Mouse (Mus musculus): ENCODE data around the gene Tomm20l.
"Not testable (repeated sequence)": the region's sequence is repeated elsewhere in the genome, so short reads cannot be mapped to it uniquely, and the experiment has no call there.

The Tomm20l gene

GRCm38 (mm10) chr12:71111331-71111730 is at the start of gene Tomm20l:
Gene Tomm20l, plus strand, starts transcription at chr12:71111428.
- ATAC-seq (ENCODE audit: insufficient number of reproducible peaks, low FRiP score, low TSS enrichment): peak; percentile 10; the same call in 1 of the 2 replicates

DNA sequence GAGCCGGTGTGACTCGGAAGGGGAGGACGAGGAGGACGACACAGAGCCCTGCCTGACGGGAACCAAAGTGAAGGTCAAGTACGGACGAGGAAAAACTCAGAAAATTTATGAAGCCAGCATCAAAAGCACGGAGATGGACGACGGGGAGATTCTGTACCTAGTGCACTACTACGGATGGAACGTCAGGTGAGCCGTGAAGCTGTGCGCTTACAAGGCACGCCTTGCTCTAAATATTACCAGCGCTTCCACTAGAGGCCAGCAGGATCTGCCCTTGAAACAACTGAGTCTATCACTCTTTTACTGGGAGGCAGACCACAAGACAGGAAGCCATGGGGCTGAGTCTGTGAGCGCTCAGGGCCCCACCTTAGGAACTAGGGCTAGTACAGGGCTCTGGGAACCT is 41.4 kb upstream of the Tomm20l start:
- ATAC-seq (ENCODE audit: insufficient number of reproducible peaks, low FRiP score, low TSS enrichment): no peak

GRCm38 (mm10) chr12:71072048-71072447 is 39.2 kb upstream of the Tomm20l start:
- ATAC-seq (ENCODE audit: insufficient number of reproducible peaks, low FRiP score, low TSS enrichment): no peak

GRCm38 (mm10) chr12:71073113-71073730 is 38.0 kb upstream of the Tomm20l start:
- peak; percentile 66 for ATAC-seq (ENCODE audit: insufficient number of reproducible peaks, low FRiP score, low TSS enrichment)

DNA sequence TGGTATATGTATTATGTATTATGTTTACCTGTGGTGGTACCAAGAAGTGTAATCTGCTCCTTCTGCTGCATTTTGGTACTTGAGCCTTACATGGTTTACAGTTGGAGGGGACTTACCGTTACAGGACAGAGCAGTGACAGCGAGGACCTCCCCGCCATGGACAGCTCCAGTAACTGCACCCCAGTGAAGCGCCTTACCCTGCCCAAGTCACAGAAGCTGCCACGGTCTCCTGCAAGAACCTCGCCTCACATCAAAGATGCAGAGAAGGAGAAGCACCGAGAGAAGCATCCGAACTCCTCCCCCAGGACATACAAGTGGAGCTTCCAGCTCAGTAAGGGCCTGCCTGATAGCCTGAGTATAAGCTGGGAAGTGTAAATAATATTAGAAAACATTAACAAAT is 24.9 kb upstream of the Tomm20l start:
- ATAC-seq (ENCODE audit: insufficient number of reproducible peaks, low FRiP score, low TSS enrichment): no peak

DNA sequence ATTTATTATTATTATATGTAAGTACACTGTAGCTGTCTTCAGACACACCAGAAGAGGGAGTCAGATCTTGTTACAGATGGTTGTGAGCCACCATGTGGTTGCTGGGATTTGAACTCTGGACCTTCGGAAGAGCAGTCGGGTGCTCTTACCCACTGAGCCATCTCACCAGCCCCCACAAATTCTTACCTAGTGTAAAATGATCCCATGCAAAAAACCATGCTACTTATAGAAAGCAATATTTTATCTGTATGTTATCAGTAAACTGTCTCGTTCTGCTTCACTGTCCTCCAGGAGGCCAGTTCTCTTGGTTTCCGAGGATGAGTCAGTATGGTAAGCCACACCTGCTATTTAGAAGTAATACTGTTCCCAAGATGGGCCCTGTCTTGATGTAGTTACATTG is 7.0 kb upstream of the Tomm20l start:
- not testable (repeated sequence) for ATAC-seq (ENCODE audit: insufficient number of reproducible peaks, low FRiP score, low TSS enrichment)

- no peak for ATAC-seq (ENCODE audit: insufficient number of reproducible peaks, low FRiP score, low TSS enrichment)
These were observed 3.9 kb upstream of the Tomm20l start for GRCm38 (mm10) chr12:71107216-71107771.

- ATAC-seq (ENCODE audit: insufficient number of reproducible peaks, low FRiP score, low TSS enrichment): no peak
These were observed 1.8 kb downstream of the Tomm20l start for GRCm38 (mm10) chr12:71113074-71113473.

DNA sequence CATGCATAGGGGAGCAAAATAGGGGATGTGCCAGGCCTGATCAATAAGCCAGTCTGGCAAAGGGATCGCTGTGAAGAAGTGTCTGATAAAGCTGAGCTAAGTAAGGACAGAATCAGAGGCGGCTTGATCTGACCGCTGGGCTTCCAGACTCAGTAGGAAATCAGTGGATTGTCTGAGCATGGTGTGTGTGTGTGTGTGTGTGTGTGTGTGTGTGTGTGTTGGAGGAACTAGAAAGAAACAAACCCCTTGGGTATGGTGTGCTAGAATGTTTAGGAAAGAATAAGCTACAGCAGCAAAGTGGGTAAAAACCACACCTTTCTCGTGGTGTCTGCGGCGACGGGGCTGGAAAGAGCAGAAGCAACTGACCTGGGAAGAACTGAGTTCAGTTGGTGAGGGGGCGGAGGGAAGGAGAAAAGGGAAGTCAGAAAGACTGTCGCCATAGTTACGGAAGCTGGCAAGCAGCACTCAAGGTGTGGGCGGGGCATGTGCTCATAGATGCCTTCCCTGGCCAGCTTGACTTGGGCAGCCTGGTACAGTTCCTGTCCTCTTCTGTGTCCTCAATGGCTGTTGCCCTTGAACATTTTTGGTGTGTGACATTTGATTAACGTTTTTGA is 2.6 kb downstream of the Tomm20l start:
- ATAC-seq (ENCODE audit: insufficient number of reproducible peaks, low FRiP score, low TSS enrichment): 0 out of 2 replicates have a peak, but pooled peaks have one; percentile 31

DNA sequence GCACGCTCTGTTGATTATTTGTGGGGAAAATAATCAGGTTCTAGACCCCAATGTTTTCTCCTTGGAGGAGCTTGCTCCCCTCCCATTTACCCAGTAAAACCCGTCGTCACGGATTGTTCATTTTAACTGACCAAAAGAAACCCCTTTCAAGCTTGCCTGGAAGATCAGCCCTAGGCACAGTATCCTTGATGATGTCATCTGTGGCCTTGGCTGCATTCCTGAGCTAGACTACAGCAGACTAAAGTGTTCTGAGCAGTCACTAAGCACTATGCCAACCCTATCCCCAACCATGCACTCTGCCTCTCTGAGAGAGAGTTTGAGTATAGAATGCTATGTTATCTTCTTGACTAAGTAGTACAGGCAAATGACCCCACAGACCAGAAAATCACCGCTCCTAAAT is 5.2 kb downstream of the Tomm20l start:
- ATAC-seq (ENCODE audit: insufficient number of reproducible peaks, low FRiP score, low TSS enrichment): no peak

- peak; percentile 54; the same call in 1 of the 2 replicates for ATAC-seq (ENCODE audit: insufficient number of reproducible peaks, low FRiP score, low TSS enrichment)
These were observed 11.5 kb downstream of the Tomm20l start for GRCm38 (mm10) chr12:71122731-71123130.

DNA sequence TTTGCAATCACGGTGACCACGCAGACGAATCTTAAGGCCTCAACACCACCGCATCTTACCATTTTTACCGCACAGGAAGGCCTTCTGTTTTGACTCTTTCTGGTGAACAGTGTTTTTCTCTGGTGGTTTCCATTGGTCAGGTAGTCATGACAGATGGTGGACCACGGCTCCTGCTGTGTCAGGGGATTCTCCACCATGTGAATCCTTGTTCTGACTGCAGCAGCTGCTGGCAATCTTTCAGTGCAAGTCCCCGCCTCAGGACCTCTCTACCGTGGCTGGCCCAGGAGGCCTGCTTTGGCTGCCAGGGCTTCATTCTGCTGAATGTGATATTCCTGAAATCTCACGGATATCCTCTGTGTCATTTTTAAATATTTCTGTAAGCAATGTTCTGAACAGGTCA is 12.1 kb downstream of the Tomm20l start:
- ATAC-seq (ENCODE audit: insufficient number of reproducible peaks, low FRiP score, low TSS enrichment): peak; percentile 87

DNA sequence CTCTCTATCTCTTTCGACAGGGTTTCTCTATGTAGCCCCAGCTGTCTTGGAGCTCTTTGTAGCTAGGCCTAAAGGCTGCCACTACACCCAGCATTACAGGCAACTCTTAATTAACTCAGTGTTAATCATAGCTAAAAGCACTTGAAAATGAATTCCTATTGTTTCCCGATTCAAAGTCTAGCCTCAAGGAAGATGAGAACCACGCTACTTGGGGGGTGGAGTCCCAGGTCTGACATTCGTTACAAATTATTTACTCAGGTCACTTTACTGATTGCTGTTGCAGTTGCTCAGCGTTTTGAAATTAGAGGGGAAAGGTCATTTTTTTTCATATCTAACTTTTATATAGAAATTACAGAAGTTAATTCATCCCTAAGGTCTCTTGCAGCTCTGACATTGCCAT is 24.4 kb downstream of the Tomm20l start:
- no peak for ATAC-seq (ENCODE audit: insufficient number of reproducible peaks, low FRiP score, low TSS enrichment)

GRCm38 (mm10) chr12:71136130-71136973 is 25.1 kb downstream of the Tomm20l start, which contains the start of the genes Timm9 and 2700049A03Rik:
Gene Timm9, minus strand, starts transcription at chr12:71136684.
Gene 2700049A03Rik, plus strand, starts transcription at chr12:71136848.
- ATAC-seq (ENCODE audit: insufficient number of reproducible peaks, low FRiP score, low TSS enrichment): peak; percentile 88

- peak; percentile 57; the same call in 1 of the 2 replicates for ATAC-seq (ENCODE audit: insufficient number of reproducible peaks, low FRiP score, low TSS enrichment)
These were observed 25.8 kb downstream of the Tomm20l start for GRCm38 (mm10) chr12:71136974-71137491.

GRCm38 (mm10) chr12:71137686-71138085 is 26.5 kb downstream of the Tomm20l start:
- no peak for ATAC-seq (ENCODE audit: insufficient number of reproducible peaks, low FRiP score, low TSS enrichment)

DNA sequence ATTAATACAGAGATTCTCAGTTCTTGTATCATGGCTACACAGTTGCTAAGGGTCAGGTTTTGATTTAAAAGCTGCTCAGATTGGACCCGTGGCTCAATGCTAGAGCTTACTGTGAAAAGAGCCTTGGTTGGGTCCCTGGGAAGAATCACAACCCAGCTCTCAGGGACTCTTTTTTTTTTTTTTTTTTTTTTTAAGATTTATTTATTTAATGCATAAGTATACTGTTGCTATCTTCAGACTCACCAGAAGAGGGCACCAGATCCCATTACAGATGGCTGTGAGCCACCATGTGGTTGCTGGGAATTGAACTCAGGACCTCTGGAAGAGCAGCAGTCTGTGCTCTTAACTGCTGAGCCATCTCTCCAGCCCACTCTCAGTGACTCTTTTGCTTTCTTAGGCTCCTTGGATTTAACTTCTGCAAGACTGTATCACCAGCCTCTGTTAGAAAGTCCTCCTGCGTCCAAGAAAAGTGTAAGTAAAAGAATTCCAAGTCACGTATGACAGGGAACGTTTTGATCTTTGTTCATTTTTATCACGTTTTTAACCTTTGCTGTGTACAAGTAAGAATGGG is 28.1 kb downstream of the Tomm20l start:
- ATAC-seq (ENCODE audit: insufficient number of reproducible peaks, low FRiP score, low TSS enrichment): no peak

- no peak for ATAC-seq (ENCODE audit: insufficient number of reproducible peaks, low FRiP score, low TSS enrichment)
These were observed 30.0 kb downstream of the Tomm20l start for GRCm38 (mm10) chr12:71141189-71141588.

- no peak for ATAC-seq (ENCODE audit: insufficient number of reproducible peaks, low FRiP score, low TSS enrichment)
These were observed 36.4 kb downstream of the Tomm20l start for GRCm38 (mm10) chr12:71147641-71148040.

DNA sequence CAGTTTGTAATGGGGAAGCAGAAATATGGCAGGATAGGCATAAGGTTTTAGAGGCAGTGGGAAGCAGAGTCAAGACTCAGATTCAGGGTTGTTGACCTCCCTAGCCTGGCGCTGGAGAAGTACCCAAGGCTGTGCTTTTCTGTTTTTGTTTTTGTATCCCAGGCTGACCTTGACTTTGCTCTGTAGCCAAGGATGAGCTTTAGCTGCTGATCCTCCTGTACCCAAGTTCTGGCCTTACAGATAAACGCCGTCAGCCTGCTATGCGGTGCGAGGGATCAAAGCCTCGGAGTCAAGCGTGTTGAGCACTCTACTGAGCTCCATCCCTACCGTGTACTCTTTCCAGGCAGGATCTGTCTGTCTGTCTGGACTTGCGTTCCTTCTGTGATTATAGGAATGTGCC is 37.6 kb downstream of the Tomm20l start:
- ATAC-seq (ENCODE audit: insufficient number of reproducible peaks, low FRiP score, low TSS enrichment): no peak

Measured in cerebellum, adult (tissue).